Mouse (Mus musculus) heart, adult 2 months (tissue): ENCODE measurements around the gene Tmod3. TPM values are rescaled to one million over a fixed set of nuclear protein-coding genes. Genes with fewer than 3 reads are reported as not detected.

Experiments
- DNase-seq, 2 experiments: peaks; one replicate each; pipeline ENCODE4 v3.0.0; 2021
- H3K27ac ChIP-seq: fragments of 200-600 bp; 2 replicates; pipeline ENCODE4 v1.8.1; 2022
- H3K27me3 ChIP-seq: fragments of 200-500 bp; 2 replicates; pipeline ENCODE4 v1.6.1; 2012; ENCODE audit warnings: mild to moderate bottlenecking, low read length, inconsistent platforms, mixed read lengths; ENCODE audit not compliant: control insufficient read depth, insufficient read depth
- H3K36me3 ChIP-seq: fragments of 200-500 bp; 2 replicates; pipeline ENCODE4 v1.6.1; 2012; ENCODE audit warnings: low read length, inconsistent platforms; ENCODE audit not compliant: control insufficient read depth, insufficient read depth
- H3K4me1 ChIP-seq: fragments of 200-500 bp; 2 replicates; pipeline ENCODE4 v1.6.1; 2011; ENCODE audit warnings: low read length; ENCODE audit not compliant: control insufficient read depth, insufficient read depth
- H3K4me3 ChIP-seq: fragments of 200-600 bp; 2 replicates; pipeline ENCODE4 v1.8.1; 2022
- H3K79me2 ChIP-seq: fragments of 200-500 bp; replicated peaks from 2 replicates; pipeline ENCODE4 v1.6.1; 2012; ENCODE audit warnings: mild to moderate bottlenecking, inconsistent platforms, low read length, moderate library complexity, mixed read lengths; ENCODE audit not compliant: control insufficient read depth, insufficient read depth
- H3K9ac ChIP-seq: fragments of 200-500 bp; 2 replicates; pipeline ENCODE4 v1.6.1; 2012; ENCODE audit warnings: low read depth, mild to moderate bottlenecking, control low read depth, inconsistent platforms, low read length, mixed read lengths
- CTCF ChIP-seq: fragments of 200-600 bp; IDR thresholded peaks from 2 replicates; pipeline ENCODE4 v1.8.1; 2022; ENCODE audit warnings: antibody characterized with exemption, mild to moderate bottlenecking, moderate library complexity
- EP300 ChIP-seq: fragments of 200-500 bp; IDR thresholded peaks from 2 replicates; pipeline ENCODE4 v1.6.1; 2011; ENCODE audit warnings: low read depth, low read length, control low read depth; ENCODE audit not compliant: insufficient read depth
- POLR2A ChIP-seq: fragments of 200-500 bp; IDR thresholded peaks from 2 replicates; pipeline ENCODE4 v1.6.1; 2011; ENCODE audit warnings: mild to moderate bottlenecking, low read depth, low read length, control low read depth; ENCODE audit not compliant: insufficient read depth
- WGBS: fragments of 180-500 bp; shearing (Covaris S2); methylation state at CpG from one replicate; pipeline ENCODE4 v1.1.7; 2018; 5-methylcytosine and 5-hydroxymethylcytosine counted together
- intact Hi-C: fragments of 180-260 bp; cut with DNase I; formaldehyde crosslinking; loops from one replicate; pipeline ENCODE4 v1.15.1; 2025
- polyA plus RNA-seq: library from polyadenylated mRNA; depleted of rRNA; stranded (reverse); fragments of >200 nt; gene quantifications from 2 replicates; pipeline ENCODE4 v1.2.3, GENCODE M21; 2012
- total RNA-seq, 2 experiments: library from RNA; stranded (reverse); gene quantifications; 2 replicates each; pipeline ENCODE4 v1.2.3; 2021

Gene Tmod3
- total and polyA plus RNA-seq, 3 experiments = 19.6 to 63.6 (median 50.1) TPM

DNA sequence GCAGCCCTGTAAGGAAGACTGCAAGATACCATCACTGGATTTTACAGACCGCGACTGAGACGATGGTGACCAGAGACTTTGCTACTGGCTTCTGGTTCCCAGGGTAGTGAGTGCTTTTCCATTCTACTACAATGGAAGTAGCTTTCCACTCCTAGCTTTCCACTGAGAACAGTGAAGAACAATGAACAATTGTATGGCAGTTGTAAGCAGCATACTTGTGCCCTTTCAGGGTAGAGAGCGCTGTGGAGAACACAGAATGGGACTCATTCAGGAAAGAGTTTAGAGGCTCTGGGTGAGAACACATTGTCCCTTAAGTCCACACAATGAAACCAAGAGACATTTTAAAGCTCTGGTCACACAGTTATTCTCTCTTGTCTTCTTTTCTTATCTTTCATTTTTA, 38.1 kb upstream of the Tmod3 start:
- TF ChIP-seq CTCF (no peak), EP300 (no peak), POLR2A (no peak)
- H3K27ac ChIP-seq = no peak overlapping the region
- intact Hi-C loops = no loop called here

DNA sequence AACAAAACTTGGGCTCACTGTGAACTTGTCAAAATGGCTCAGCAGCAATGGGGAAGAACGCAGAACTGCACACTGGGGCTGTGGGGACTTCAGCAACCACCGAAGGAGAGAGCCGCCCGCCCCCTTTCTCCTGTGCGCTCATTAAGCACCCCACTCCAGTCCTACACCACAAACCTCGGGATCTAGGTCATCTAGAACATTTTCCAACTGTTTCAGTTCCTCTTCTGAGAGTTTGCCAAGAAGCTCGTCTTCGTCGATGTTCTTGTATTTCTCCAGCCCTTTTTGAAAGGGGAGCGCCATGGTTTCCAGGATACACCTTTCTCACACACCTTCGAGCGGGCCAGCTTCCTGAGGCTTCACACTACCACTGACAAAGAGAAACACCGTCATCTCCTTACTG, 37.6 kb upstream of the Tmod3 start:
- Histone ChIP-seq H3K27me3 (no peaks in the 10 kb centered on the region), H3K36me3 (no peaks in the 10 kb centered on the region), H3K4me1 (no peaks in the 10 kb centered on the region; the same call in 1 of the 2 replicates), H3K9ac (no peak overlapping the region), H3K27ac (no peak overlapping the region), H3K79me2 (no peaks in the 10 kb centered on the region), H3K4me3 (no peak overlapping the region)
- no peak for DNase-seq
- TF ChIP-seq CTCF = no peak
- no peak for TF ChIP-seq EP300
- no peak for TF ChIP-seq POLR2A
- intact Hi-C loops = no loop called here
- 78% methylated on average over 13 of the region's 13 CpGs for whole genome bisulfite sequencing

More for the DNA sequence above, 38.1 kb upstream of the Tmod3 start:
- no peak overlapping the region for H3K9ac ChIP-seq
- no peaks in the 10 kb centered on the region for H3K27me3 ChIP-seq
- H3K4me1 ChIP-seq = no peaks in the 10 kb centered on the region; the same call in 1 of the 2 replicates
- WGBS = 78% methylated on average over 4 of the region's 4 CpGs
- H3K4me3 ChIP-seq = no peak overlapping the region
- no peaks in the 10 kb centered on the region for H3K79me2 ChIP-seq
- no peaks in the 10 kb centered on the region for H3K36me3 ChIP-seq
- no peak for DNase-seq

DNA sequence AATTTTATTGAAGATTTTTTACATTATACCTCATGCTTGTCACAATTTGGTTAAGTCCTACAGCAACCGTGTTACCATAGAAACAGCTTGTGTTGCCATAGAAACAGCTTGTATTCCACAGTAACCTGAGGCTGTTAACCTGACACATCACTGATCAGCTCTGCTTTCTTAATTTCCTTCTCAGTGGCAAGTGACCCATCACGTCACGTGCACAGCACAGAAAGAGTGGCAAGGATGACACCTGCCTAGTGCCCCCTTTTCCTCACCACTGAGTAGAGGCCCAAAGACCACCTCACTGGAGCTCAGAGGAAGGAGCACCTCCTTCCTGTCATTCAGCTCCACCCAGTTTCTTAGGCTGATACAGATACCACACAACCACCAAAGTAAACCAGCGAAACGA, 34.0 kb upstream of the Tmod3 start:
- Histone ChIP-seq H3K27ac (no peak overlapping the region), H3K36me3 (no peaks in the 10 kb centered on the region), H3K27me3 (no peaks in the 10 kb centered on the region), H3K9ac (no peak overlapping the region), H3K4me3 (no peak overlapping the region), H3K4me1 (no peaks in the 10 kb centered on the region), H3K79me2 (no peaks in the 10 kb centered on the region)
- TF ChIP-seq EP300 (no peak), CTCF (no peak), POLR2A (no peak)
- 82% methylated on average over 5 of the region's 5 CpGs for WGBS
- no peak for DNase-seq
- intact Hi-C loops = no loop called here

DNA sequence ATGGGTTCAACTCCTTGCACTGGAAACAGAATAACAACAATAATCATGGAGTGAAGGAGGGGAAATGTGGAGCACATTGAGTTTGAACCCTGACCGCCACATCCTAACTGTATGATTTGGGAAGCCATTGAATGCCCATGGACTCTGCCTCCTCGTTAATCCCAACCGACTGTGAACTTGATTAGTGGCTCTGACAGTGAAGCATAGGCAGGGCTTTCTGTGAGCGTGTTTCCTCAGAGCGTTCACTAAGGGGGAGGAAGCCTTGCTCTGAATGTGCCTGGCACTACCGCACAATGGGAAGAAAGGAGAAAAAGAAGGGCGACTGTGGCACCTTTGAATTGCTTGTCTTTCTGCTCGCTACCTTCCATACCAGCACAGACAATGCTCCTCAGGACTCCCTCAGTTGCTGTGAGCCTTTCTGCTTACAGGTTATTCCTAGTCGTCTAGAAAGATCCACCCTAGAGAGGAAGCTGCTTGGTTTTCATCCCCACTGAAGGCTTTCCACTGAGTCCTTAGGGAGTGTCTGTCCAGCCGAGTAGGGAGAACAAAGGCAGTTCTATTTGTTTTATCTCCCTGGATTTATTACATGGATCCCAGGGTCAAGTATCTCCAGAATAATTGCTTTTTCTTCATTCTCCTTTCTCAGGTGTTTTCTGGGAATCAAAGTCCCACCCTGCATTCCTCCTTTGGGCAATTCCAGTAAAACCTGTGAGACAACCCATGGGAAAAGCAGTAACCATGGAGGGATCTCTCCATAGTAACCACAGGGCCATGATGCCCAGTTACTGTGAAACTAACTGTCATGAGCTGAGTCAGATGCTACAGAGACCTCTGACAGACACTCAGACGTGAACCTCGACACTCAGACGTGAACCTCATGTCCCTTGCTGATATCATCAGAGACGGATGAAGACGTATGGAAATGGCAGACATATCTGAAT, 30.7 kb upstream of the Tmod3 start:
- Histone ChIP-seq H3K4me1 (no peaks in the 10 kb centered on the region), H3K4me3 (no peak overlapping the region), H3K27ac (no peak overlapping the region), H3K9ac (no peak overlapping the region), H3K27me3 (no peaks in the 10 kb centered on the region), H3K36me3 (no peaks in the 10 kb centered on the region), H3K79me2 (no peaks in the 10 kb centered on the region)
- DNase-seq = no peak
- intact Hi-C loops = no loop called here
- no peak for TF ChIP-seq EP300
- no peak for TF ChIP-seq CTCF
- no peak for TF ChIP-seq POLR2A
- 83% methylated on average over 15 of the region's 15 CpGs for WGBS

DNA sequence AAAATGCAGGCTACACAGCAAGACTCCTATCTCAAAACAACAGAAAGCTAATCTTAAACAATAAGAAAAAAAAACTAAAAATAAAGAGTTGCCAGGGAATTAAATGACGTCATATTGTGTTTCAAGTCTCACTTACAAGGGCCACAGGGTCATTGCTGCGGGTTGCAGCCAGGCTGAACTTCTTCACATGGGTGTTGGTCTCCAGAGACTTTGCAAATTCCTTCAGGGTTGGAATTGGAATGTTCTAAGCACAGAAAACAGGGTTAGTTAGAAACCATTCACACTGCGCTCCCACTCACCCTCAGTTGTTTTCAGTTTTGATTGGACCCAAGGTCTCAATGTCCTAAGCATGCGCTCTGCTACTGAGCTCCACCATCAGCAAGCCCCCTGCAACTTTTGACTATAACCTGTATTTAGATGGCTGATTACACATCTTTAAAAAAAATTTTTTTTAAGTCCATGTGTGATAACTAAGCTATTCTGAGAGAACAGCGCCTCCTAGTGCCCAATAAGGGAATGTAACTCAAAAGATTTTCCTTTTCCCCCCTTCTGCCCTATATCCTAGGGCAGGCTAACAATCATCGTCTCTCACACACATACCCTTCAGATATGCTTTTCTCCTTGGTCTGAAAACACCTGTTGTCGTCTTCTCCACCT, 22.4 kb upstream of the Tmod3 start:
- TF ChIP-seq POLR2A = no peak
- TF ChIP-seq CTCF = peak; percentile 87
- TF ChIP-seq EP300 = no peak
- intact Hi-C loops = loop anchor here (1.0 to 5.0 kb wide), 3 partner anchors 61 to 221 kb away; no protein-coding TSS in a partner anchor
- Histone ChIP-seq H3K36me3 (no peaks in the 10 kb centered on the region), H3K79me2 (no peaks in the 10 kb centered on the region), H3K27me3 (no peaks in the 10 kb centered on the region), H3K4me1 (peaks cover 1% of the 10 kb centered on the region; the same call in 1 of the 2 replicates), H3K4me3 (no peak overlapping the region), H3K9ac (no peak overlapping the region), H3K27ac (no peak overlapping the region; the same call in 1 of the 2 replicates)
- peak; percentile 25 to 31 for DNase-seq
- WGBS = 38% methylated on average over 7 of the region's 7 CpGs

DNA sequence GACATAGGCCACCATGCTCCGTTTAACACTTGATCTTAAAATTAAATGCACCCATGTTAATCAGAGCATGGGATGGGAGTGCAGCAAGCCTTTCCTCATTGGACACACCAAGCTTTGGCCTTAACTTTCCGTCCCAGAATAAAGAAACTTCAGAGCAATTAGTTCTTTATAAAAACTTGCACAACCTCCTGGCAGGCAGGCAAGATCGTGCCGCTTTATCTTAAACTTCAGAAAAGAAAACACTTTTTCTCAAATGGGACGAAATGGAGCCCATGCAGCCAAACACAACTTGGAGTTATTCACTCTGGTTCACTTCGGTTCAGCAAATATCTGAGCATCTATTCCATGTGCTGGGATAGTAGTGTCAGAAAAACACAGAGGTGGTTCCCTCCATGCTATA, 19.9 kb upstream of the Tmod3 start:
- Histone ChIP-seq H3K36me3 (no peaks in the 10 kb centered on the region), H3K4me1 (peaks cover 1% of the 10 kb centered on the region; the same call in 1 of the 2 replicates), H3K4me3 (no peak overlapping the region), H3K9ac (no peak overlapping the region), H3K27ac (no peak overlapping the region), H3K27me3 (no peaks in the 10 kb centered on the region), H3K79me2 (no peaks in the 10 kb centered on the region)
- TF ChIP-seq EP300 = no peak
- TF ChIP-seq POLR2A = no peak
- no peak for TF ChIP-seq CTCF
- peak in 1 of 2 experiments; percentile 36 for DNase-seq
- intact Hi-C loops = no loop called here
- 80% methylated on average over 6 of the region's 6 CpGs for WGBS
